Mouse (Mus musculus) ZHBTc4 (cell line): ENCODE data around the gene Tpk1.
"Not testable (repeated sequence)": the region's sequence is repeated elsewhere in the genome, so short reads cannot be mapped to it uniquely, and the experiment has no call there.

Experiments
- DNase-seq: peaks from one replicate; pipeline ENCODE4 v3.0.0-alpha.2; 2011; ENCODE audit warnings: low read depth, low spot score

Tpk1 gene

DNA sequence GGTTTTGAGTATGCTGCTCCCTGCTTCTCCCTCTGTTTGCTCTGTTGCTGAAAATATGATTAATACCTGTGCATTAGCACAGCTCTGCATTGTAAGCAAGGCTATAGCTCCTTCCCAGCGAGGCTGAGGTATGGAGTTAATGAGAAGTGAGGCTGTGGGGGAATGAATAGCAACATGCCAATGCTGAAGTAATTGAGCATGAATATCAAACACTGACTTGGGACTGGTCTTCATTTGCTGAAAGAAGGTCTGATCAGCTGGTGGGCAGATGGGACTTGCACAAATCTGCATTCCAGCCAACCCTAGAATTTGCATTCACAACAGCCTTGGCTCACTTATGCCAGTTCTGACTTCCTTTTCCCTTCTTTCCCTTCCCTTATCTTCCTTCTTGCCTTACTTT lies 144.0 kb downstream of the Tpk1 start:
- no peak for DNase-seq

DNA sequence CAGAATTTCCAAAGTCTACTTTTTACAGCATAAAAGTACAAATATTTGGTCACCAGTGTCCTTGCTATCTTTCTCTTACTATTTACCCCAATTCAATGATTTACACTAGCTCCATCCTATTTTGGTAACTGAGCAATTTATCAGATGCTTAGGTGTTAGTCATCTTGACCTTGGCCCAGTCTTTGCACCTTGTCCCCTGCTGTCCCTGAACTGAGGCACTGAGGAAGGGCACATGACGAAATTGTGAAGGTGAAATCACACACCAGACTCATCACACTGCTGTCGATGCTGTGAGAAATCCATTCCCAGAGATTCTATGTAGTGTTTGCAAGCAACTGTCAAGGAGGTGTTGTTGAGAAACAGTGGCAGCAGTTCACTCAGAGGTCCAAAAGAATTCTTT lies 145.9 kb downstream of the Tpk1 start:
- DNase-seq, result no peak

DNA sequence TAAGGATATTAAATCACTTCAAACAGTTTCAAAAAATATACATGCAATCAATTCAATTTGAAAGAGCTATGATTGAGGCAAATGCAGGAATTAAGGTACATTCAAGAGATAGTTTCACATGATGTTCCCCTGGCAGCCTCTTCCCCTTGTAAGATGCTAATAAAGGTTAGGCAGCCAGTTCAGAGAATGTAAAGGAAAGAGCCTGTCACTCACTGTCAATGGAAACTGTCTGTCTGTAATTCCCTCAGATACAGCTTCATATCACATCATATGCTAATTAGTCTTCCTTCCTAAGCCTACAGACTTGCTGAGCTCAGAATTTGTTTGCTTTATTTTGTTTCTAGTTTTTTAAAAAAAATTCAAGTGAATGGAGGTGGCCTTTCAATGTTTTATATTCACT lies 147.7 kb downstream of the Tpk1 start:
- no peak for DNase-seq

DNA sequence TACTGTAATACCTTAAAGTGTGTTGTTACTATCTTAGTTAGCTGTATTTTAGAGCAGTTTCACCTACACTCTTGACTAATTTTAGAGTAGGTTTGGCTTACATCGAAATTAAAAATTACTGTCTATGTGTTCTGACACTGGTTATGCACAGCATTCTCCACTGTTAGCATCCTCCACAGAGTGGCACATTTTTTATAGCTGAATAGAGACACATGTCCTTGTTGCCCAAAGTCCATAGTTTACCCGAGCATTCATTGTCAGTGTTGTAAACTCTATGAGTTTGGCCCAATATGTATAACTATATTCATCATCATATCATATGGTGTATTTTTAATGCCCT lies 148.8 kb downstream of the Tpk1 start:
- no peak for DNase-seq

DNA sequence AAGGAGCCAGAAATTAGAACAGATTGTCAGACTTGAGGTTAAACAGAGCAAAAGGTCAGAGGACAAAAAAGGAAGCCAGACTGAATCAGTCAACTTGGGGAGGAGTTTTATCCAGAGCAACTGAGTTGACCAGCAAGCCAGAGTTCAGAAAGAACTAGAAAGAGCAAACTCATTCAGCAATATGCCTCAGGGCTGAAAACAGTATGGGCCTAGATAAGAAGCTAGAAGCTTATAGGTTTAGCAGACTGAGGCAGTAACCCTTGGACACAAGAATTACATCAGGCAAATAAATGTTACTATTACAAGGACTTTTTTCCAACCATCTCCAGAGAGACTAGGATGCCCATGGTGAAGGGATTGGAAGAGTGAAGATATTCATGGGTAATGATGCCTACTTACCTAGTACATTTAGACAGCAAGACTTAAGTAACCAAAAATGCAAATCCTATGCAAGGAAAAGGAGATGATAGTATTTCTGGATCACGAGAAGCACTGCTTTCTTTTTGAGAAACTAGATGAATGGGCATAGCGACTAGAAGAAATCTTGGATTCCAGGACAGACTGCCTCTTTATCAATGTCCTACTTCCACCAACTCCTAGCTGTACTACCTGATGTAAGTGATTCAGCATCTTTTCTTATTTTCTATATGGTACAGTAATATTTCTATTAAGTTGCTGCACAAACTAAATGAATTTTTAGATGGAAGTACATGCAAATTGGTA lies 149.3 kb downstream of the Tpk1 start:
- DNase-seq, result no peak

DNA sequence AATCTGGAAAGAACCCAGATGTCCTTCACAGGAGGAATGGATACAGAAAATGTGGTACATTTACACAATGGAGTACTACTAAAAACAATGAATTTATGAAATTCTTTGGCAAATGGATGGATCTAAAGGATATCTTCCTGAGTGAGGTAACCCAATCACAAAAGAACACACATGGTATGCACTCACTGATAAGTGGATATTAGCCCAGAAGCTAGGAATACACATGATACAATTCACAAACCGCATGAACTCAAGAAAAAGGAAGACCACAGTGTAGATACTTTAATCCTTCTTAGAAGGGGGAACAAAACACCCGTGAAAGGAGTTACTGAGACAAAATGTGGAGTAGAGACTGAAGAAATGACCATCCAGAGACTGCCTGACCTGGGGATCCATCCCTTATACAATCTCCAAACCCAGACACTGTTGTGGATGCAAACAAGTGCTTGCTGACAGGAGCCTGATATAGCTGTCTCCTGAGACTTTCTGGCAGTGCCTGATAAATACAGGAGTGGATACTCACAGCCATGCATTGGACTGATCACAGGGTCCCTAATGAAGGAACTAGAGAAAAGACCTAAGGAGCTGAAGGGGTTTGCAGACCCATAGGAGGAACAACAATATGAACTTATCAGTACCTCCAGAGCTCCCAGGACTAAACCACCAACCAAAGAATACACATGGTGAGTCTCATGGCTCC lies 159.2 kb downstream of the Tpk1 start:
- not testable (repeated sequence) for DNase-seq

DNA sequence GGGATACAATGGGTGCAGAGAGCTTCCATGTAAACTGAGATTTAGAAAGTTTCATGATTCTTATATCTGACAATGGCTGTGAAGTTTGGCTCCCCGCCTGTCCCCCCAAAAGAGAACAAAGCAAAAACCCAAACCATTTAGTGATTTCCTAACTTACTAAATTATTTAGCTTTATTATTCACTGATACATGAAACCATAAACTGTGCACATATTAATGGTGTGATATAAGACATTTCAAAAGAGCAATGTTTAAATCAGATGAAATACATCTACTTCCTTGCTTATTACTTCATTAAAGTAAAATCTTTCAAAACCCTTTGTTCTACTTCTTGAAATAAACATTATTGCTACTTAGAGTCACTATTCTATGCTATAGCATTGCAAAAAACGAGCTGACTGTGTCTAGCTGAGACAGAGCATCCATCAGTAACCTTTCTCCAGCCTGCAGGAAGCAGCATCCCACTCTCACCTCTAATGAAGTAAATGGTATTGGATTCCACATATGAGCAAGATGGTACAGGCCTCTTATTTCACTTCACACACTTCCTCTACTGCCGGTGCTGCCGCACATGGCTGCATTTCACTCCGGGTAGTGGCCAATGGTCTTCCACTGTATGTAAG lies 161.4 kb downstream of the Tpk1 start:
- no peak for DNase-seq

DNA sequence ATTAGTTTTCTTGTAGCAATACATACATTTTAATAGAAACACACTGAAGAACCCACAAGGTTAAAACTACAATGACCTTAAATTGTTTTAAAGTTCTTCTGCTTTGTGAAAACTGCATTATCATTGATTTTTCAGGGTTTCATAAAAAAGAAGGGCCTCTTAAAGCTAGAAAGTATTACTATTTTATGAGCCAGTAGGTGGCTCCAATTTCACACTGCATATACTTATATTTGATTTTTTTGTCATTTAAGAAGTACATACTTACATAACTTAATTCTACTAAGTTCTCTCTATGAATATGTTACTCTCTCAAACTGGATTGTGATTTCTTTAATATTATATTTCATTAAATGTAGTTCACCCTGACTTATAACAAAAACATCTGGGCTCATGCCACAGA lies 173.7 kb downstream of the Tpk1 start:
- DNase-seq, result no peak

DNA sequence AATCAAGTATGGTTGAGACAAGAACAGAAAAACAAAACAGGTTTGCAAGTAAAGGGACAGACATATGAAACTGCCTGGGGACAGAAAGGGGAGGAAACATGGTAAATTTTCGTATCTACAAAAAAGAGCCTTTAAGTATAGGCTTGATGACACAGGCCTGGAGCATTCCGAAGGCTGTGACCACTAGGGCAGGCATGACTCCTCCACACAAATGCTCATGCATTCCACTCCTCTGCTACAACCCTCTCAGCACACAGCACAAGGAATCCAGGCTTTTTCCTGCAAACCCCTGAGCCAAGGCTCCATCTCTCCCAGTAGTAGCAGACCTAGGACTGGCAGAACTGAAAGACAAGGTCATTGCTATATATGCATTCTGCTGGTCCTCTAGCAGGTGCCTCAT lies 179.4 kb downstream of the Tpk1 start:
- no peak for DNase-seq

DNA sequence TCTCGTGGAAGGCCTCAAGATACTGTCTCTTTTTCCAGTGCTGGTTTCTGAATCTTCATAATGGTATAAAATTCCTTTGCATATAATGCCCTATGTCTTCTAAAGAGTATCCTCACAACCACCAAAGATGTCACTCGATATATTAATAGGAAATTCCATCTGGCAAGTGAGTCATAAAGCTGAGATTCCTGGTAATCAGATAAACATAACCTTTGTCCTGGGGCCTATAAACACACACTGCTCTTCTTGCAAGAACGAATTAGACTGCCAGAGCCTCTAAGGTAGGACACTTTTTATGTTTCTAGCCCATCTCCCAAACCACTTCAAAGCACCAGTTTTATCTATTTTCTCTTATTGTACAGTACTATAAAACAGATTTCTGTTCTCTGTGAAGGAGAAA lies 185.4 kb downstream of the Tpk1 start:
- DNase-seq, result no peak

DNA sequence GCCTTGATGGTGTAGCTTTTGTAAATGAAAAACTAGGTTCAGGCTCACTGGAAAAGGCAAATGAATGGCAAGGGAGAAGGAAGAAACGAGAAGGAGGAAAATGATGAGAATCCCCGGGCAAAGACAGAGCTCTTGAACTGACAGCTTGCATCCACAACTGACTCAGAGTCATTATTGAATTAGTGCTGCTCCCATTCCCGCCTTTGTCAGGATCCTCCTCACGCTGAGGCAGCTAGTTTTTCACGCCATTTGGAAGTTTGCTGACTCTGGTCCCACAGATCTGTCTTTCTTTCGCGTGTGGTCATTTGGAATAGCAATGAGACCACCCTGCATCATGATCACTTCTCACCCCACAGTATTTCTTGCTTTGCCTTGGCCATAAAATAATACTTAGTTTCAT lies 187.3 kb downstream of the Tpk1 start:
- DNase-seq, result no peak

DNA sequence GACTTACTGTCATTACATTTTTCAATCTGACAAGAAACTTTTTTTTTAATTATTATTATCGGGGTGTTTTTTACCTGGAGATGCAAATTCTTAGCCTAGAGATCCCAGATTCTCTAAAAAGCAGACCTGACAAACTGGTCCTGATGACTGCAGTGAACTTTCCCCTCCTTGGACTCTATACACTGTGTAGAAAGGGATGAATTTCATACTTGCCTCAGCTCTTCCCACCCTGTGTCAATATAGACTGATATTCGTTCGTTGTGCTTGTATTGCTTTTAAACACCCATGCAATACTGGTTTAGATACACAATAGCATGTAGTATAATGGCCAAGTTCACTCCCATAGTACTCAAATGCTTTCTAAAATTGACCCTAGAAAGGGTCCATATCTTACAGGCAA lies 189.7 kb downstream of the Tpk1 start:
- no peak for DNase-seq

DNA sequence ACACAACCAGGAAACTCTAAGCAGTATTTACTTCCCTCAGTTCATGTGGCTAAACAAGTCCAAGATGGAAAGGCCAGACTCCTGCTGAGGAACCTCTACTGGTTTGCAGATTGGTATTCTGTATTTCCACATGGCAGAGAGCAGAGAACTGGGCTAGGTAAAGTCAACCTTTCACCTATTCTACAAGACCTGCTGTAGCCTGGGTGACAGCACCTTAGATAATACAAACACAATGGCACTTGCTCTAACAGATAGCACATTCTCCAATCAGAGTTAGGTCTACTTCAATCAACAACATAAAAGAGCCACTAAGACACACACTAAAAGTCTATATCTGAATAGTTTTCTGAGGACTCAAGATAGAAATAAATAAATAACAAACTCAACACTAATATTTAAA lies 190.2 kb downstream of the Tpk1 start:
- no peak for DNase-seq

DNA sequence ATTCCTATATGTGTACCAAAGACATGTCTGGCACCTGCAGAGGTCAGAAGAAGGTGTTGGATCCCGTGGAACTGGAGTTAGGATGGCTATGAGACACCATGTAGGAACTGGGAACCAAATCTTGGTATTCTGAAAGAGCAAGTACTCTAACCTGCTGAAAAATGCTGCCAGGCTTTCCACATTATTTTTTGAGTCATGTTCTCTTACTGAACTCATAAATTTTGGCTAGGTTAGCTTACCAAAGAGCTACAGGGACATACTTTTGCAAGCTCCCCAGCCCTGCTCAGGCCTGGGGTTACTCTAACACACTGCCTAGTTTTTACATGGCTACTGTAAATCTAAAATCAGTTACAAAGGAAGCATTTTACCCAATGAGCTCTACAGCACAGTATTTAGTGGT lies 194.5 kb downstream of the Tpk1 start:
- DNase-seq, result no peak

DNA sequence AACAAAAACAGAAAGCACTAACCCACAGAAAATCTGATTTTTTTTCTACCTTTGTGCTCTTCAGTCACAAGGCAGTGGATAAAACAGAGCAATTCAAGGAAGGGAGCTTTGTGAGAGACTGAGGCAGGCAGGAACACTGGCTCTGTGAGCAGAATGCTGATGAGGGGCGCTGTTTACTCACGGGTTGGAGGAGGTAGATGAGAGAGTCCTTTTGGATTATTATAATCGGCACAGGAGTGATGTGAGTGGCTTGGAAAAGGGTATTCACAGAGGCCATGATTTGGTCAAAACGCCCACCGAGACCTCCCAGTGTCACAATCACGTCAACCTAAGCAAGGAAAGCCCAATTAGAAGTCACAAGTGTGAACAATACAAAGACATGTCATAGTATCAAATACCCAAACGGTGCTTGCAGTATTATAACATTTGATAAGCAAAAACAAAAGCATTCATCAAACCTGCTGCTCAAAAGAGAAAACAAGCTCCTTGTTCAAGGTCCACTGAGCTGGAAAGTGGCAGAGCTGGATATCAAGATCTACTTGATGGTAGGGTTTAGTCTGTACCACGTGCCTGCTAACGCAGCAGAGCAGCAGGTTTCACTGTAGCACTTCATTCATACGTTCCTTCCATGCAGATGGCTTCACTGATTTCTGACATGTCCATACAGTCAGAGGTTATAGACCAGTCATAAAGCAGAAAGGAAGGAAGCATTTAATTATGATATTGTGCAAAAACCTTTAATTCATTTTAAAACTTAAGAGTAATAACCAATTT lies 197.1 kb downstream of the Tpk1 start:
- DNase-seq, result no peak

DNA sequence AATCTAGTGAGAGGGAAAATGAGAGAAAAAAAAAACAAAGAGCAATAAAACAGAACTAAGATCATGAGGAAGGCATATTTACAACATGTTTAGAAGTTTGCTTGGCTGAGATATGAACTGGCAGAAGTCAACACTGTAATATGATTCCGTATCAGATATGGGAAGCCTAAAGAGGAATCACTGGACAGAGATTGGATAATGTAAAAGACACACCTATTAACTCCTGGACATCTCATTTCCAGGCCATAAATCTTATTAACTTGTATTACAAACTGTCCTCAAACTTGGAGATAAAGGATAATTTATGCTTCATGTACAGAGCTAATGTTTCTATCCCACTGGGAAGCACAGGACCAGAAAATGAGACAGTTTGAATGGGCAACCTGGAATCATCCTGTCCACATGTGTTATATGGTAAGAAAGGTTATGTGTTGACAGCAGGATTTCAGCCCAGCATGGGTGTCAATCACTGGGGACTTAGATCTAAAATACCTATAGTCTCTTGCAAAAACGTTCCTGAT lies 203.2 kb downstream of the Tpk1 start:
- DNase-seq, result no peak

DNA sequence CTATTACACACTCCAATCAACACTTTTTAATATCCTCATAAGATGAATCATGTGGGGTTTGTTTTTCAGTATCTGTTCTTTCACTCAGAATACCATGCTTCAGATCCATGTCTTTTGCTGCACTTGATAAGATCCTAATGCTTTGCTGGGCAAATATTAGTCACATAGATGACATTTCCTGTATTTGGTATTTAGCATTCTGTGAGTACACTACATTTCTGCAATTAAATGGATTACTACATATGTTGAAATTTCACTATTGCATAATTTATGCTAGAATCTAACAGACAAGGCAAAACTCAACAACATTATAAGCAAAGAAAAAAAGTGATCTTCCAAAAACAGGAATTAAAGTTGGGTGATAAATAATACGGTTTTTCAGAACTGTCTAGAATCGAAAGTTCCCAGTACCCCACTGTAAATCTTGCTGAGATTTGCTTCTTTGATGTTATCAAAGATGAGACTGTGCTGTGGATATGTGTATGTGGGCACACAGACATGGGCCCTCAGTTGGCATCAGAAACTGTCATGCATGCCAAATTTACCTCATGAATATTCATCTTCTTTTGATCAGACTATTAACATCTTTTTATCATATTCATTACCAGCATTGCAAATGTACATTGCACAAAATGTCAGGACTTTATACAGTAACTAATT lies 203.8 kb downstream of the Tpk1 start:
- DNase-seq, result no peak

DNA sequence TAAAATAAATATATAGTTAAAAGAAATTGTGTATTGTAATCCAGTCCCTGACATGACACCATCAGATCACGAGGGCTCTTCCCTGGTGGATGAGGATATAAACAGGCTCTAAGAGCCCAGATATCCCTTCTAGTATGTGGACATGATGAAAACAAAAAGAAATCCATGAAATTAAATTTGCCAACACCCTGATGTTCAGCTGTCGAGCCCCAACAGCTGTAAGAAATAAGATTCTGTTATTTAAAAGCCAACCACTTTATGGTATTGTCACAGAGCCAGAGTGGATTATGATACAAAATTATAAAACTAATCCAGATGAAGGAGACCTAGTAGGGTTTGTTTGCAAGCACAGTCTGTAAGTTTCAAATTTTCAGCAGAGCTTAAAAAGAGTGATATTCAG lies 207.0 kb downstream of the Tpk1 start:
- no peak for DNase-seq

DNA sequence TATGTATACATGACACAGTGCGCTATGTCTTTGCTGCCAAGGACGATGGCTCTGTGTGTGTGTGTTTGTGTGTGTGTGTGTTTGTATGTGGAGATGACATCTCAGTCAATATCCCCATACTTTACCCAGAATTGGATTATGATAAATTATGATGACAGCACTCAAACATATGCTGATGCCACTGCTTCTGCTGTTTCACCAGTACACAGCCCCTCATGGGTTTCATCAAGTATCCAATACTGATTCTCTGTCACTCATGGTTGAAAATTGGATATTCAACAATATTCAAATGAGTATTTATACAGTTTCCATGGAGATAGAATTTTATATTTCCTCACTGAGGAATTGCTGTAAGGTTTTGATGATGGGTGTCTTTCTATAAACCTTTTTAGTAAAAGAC lies 208.1 kb downstream of the Tpk1 start:
- DNase-seq, result no peak

DNA sequence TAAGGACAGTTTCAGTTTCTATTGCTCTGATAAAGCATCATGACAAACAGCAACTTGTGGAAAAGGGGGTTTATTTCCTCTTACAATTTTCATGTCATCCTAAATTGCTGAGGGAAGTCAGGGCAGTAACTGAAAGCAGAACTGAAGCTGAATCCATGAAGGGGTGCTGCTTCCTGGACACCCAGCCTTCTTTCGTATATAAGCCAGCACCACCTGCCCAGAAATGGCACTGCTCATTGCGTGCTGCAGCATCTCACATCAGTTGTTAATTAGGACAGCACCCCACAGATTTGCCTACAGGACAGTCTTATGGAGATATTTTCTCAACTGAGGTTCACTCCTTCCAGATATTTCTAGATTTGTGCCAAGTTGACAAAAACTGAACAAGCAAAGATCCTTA lies 216.6 kb downstream of the Tpk1 start:
- DNase-seq, result no peak

DNA sequence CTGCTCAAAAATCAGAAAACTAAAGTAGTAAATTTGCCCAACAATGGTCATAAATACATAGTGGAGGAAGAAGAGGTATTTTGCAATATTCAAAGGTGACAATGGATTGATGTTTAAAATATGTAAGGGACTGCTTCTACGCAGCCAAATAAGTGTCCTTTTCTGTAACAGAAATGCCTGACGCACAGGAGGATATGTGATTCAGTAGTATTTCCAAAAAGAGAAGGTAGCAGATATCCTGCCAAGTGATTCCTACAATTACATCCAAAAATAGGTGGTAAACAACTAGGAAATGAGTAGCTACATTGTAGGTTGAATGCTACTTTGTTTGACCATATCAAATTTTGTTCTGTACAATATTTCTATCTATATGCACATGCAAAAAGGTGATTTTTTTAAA lies 220.2 kb downstream of the Tpk1 start:
- no peak for DNase-seq

DNA sequence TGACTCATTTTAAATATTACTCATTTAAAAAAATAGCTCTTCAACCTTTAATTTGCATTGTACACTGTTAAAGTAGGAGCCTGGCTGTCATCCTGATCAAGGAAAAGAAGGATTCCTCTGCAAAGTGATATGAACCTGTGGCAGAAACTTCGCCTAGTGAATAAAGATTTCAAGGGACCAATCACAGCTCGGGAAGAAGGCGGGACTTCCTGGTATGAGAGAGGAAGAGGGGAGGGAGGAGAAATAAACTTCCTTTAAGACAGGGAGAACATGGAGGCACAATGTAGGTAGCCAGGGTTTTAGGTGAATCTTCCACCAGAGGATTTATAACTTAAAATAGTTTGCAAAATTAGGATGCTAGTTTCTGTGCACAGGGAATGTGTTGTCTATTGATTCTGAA lies 223.9 kb downstream of the Tpk1 start:
- DNase-seq, result no peak
